Mouse (Mus musculus) stomach, embryonic 16.5 days (tissue): Measurements from ENCODE around the gene Siah2. TPM values are rescaled to one million over a fixed set of nuclear protein-coding genes. Genes with fewer than 3 reads are reported as not detected.

Source experiments
- ATAC-seq: fragments of 200-750 bp; cut with Nextera tagmentation; 2 replicates; pipeline ENCODE4 v1.8.0; 2017; ENCODE audit warnings: moderate number of reproducible peaks, moderate TSS enrichment; ENCODE audit not compliant: insufficient read depth, low FRiP score
- H3K27ac ChIP-seq: fragments of 300-500 bp; sonication (generic); 2 replicates; pipeline ENCODE4 v1.5.1; 2014; ENCODE audit warnings: low read length
- H3K27me3 ChIP-seq: fragments of 300-500 bp; sonication (generic); 2 replicates; pipeline ENCODE4 v1.6.1; 2014; ENCODE audit warnings: low read length, control low read depth, mixed read lengths; ENCODE audit not compliant: control insufficient read depth, insufficient read depth
- H3K36me3 ChIP-seq: fragments of 300-500 bp; sonication (generic); 2 replicates; pipeline ENCODE4 v1.6.1; 2014; ENCODE audit warnings: low read length; ENCODE audit not compliant: control insufficient read depth, insufficient read depth
- H3K4me1 ChIP-seq: fragments of 300-500 bp; sonication (generic); 2 replicates; pipeline ENCODE4 v1.6.1; 2014; ENCODE audit warnings: low read length, control low read depth, mixed read lengths; ENCODE audit not compliant: control insufficient read depth, insufficient read depth
- H3K4me2 ChIP-seq: fragments of 300-500 bp; sonication (generic); 2 replicates; pipeline ENCODE4 v1.6.1; 2014; ENCODE audit warnings: low read depth, low read length, mixed read lengths
- H3K4me3 ChIP-seq: fragments of 300-500 bp; sonication (generic); replicated peaks from 2 replicates; pipeline ENCODE4 v1.5.1; 2014; ENCODE audit warnings: mild to moderate bottlenecking, low read length
- H3K9ac ChIP-seq: fragments of 300-500 bp; sonication (generic); 2 replicates; pipeline ENCODE4 v1.6.1; 2014; ENCODE audit warnings: low read length
- H3K9me3 ChIP-seq: fragments of 300-500 bp; sonication (generic); replicated peaks from 2 replicates; pipeline ENCODE4 v1.6.1; 2016; ENCODE audit warnings: low read length, control low read depth; ENCODE audit not compliant: control insufficient read depth
- WGBS: fragments of 180-500 bp; shearing (Covaris S2); extraction: QIAGEN DNeasy Blood & Tissue Kit; methylation state at CpG from one replicate; pipeline ENCODE4 v1.1.7; 2014; 5-methylcytosine and 5-hydroxymethylcytosine counted together
- polyA plus RNA-seq: library from polyadenylated mRNA; unstranded; fragments of >200 nt; fragmentation: Nextera tagmentation; extraction: Ambion mirVana; gene quantifications from 2 replicates; pipeline ENCODE4 v1.2.1, GENCODE M21; 2015

Siah2 gene
- polyA plus RNA-seq, 1 experiment from 2014 or later, result 3.1 TPM

- Histone ChIP-seq H3K27me3 (no peaks in the 10 kb centered on the region), H3K9me3 (no peaks in the 10 kb centered on the region), H3K27ac (no peak overlapping the region), H3K36me3 (no peaks in the 10 kb centered on the region), H3K4me2 (no peak overlapping the region), H3K4me1 (no peaks in the 10 kb centered on the region), H3K4me3 (no peak overlapping the region), H3K9ac (no peak overlapping the region)
- no peak for ATAC-seq
- 83% methylated on average over 4 of the region's 4 CpGs for WGBS
Measured at GRCm38 (mm10) chr3:58624981-58625380, 67.2 kb downstream of the Siah2 start.

Other genes with a start within 250 kb of the Siah2 start
- 47.5 and 51.3 TPM in 2 replicates for gene Eif2a, start 166.6 kb downstream of the Siah2 start, polyA plus RNA-seq
- 218 and 219 TPM in 2 replicates for gene Serp1, start 166.5 kb downstream of the Siah2 start, polyA plus RNA-seq
- 18.1 and 20.1 TPM in 2 replicates for gene Selenot, start 115.8 kb downstream of the Siah2 start, polyA plus RNA-seq
- 0.05 TPM in 1 of 2 replicates, not detected in the other for gene Erich6, start 55.2 kb downstream of the Siah2 start, polyA plus RNA-seq
- gene Mindy4b-ps, start 129.9 kb upstream of the Siah2 start, polyA plus RNA-seq, result not detected in 2 replicates
- not detected in 2 replicates for gene Clrn1, start 192.9 kb upstream of the Siah2 start, polyA plus RNA-seq